Mouse (Mus musculus) lung, embryonic 16.5 days (tissue): ENCODE results near the gene Pkmyt1. TPM values are rescaled to one million over a fixed set of nuclear protein-coding genes. Genes with fewer than 3 reads are reported as not detected.

Source experiments
- ATAC-seq: fragments of 200-750 bp; cut with Nextera tagmentation; 2 replicates; pipeline ENCODE4 v1.8.0; 2017; ENCODE audit warnings: low read depth, mild to moderate bottlenecking, moderate library complexity
- H3K27ac ChIP-seq: fragments of 300-500 bp; sonication (generic); 2 replicates; pipeline ENCODE4 v1.5.1; 2014; ENCODE audit warnings: mild to moderate bottlenecking, control low read depth, low read length
- H3K27me3 ChIP-seq: fragments of 300-500 bp; sonication (generic); 2 replicates; pipeline ENCODE4 v1.6.1; 2014; ENCODE audit warnings: low read depth, low read length, mixed read lengths; ENCODE audit not compliant: control insufficient read depth, insufficient read depth
- H3K36me3 ChIP-seq: fragments of 300-500 bp; sonication (generic); 2 replicates; pipeline ENCODE4 v1.6.1; 2014; ENCODE audit warnings: low read length; ENCODE audit not compliant: control insufficient read depth, insufficient read depth
- H3K4me1 ChIP-seq: fragments of 300-500 bp; sonication (generic); replicated peaks from 2 replicates; pipeline ENCODE4 v1.6.1; 2014; ENCODE audit warnings: low read length, mixed read lengths; ENCODE audit not compliant: control insufficient read depth, insufficient read depth
- H3K4me2 ChIP-seq: fragments of 300-500 bp; sonication (generic); 2 replicates; pipeline ENCODE4 v1.6.1; 2014; ENCODE audit warnings: low read depth, low read length, control low read depth
- H3K4me3 ChIP-seq: fragments of 300-500 bp; sonication (generic); 2 replicates; pipeline ENCODE4 v1.5.1; 2014; ENCODE audit warnings: mild to moderate bottlenecking, low read length, control low read depth
- H3K9ac ChIP-seq: fragments of 300-500 bp; sonication (generic); 2 replicates; pipeline ENCODE4 v1.6.1; 2014; ENCODE audit warnings: low read length, control low read depth
- H3K9me3 ChIP-seq: fragments of 300-500 bp; sonication (generic); 2 replicates; pipeline ENCODE4 v1.6.1; 2016; ENCODE audit warnings: low read length; ENCODE audit not compliant: control insufficient read depth
- WGBS: fragments of 180-500 bp; shearing (Covaris S2); extraction: QIAGEN DNeasy Blood & Tissue Kit; methylation state at CpG from one replicate; pipeline ENCODE4 v1.1.7; 2014; 5-methylcytosine and 5-hydroxymethylcytosine counted together
- polyA plus RNA-seq: library from polyadenylated mRNA; unstranded; fragments of >200 nt; fragmentation: Nextera tagmentation; extraction: Ambion mirVana; gene quantifications from 2 replicates; pipeline ENCODE4 v1.2.1, GENCODE M21; 2015

Gene Pkmyt1
- polyA plus RNA-seq, 1 experiment from 2014 or later, result 58.8 TPM

DNA sequence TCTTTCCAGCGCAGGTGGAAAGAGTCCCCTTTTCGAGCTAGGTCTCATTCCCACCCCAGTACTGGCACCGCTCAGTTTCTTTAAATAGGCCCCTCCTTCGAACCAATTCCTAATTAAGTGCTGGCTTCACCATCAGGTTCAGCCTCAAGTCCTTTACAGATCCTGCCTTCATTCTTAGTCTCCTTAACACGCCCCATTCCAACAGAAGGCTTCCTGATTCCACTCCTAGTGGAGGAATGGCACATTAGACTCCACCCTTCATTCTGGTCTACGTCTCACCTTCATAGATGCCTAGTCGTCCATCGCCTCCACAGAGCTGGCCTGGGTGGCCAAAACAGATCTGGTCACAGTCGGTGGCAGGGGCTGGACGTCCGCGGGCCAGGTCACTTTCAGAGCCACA, 16.8 kb downstream of the Pkmyt1 start:
- H3K4me2 ChIP-seq, result peak overlapping the region; percentile 32; the same call in 1 of the 2 replicates
- peaks cover 73% of the 10 kb centered on the region for H3K27me3 ChIP-seq
- H3K9ac ChIP-seq, result no peak overlapping the region
- WGBS, result 60% methylated on average over 12 of the region's 12 CpGs
- peaks cover 39% of the 10 kb centered on the region for H3K4me1 ChIP-seq
- no peak overlapping the region for H3K27ac ChIP-seq
- H3K4me3 ChIP-seq, result peak overlapping the region; percentile 27; the same call in 1 of the 2 replicates
- H3K36me3 ChIP-seq, result no peaks in the 10 kb centered on the region
- ATAC-seq, result no peak
- no peaks in the 10 kb centered on the region for H3K9me3 ChIP-seq

DNA sequence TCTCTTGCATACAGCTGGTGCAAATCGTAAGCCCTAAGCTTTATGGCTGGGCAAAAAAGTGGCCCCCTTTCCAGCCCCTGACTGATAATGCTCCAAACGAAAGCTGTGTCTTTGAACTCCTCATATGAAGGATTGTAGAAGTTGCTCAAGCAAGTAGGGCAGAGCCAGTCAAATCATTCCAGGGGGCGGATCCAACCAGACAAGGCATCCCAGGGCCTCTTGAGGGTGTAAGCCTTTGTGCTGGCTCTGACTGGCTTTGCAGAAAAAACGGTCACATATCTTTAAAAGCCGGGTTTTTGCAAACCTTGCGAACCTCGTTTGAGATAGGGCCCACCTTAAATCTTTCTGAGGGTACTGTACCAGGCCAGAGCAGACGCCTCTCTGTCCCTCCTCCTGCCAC, 17.9 kb downstream of the Pkmyt1 start:
- H3K27me3 ChIP-seq, result peaks cover 76% of the 10 kb centered on the region
- H3K4me1 ChIP-seq, result peaks cover 27% of the 10 kb centered on the region
- no peak overlapping the region for H3K9ac ChIP-seq
- no peaks in the 10 kb centered on the region for H3K9me3 ChIP-seq
- WGBS, result 21% methylated on average over 8 of the region's 8 CpGs
- H3K4me3 ChIP-seq, result no peak overlapping the region
- H3K4me2 ChIP-seq, result no peak overlapping the region
- no peak for ATAC-seq
- H3K36me3 ChIP-seq, result no peaks in the 10 kb centered on the region
- H3K27ac ChIP-seq, result no peak overlapping the region

DNA sequence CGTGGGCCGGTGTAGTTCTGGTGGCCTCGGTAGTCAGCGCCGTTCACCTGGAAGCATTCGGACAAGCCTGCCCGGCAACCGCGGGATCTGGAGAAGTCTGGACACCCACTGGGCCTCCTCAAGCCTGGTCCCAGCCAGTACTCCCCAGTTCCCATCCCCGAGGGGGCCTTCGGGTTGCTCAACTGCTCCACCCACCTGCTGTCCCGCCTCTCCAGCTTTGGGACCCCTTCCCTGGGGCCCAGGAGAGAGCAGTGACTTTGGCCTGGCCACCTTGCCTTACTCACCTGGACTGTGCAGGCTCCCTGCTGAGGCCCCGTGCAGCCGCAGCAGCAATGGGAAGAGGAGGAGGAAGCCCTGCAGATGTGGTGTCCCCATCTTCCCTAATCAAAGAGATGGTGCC, 18.5 kb downstream of the Pkmyt1 start:
- Histone ChIP-seq H3K4me2 (no peak overlapping the region; the same call in 1 of the 2 replicates), H3K27ac (no peak overlapping the region), H3K27me3 (peaks cover 76% of the 10 kb centered on the region), H3K4me1 (peaks cover 28% of the 10 kb centered on the region), H3K4me3 (no peak overlapping the region), H3K9ac (no peak overlapping the region), H3K36me3 (no peaks in the 10 kb centered on the region), H3K9me3 (no peaks in the 10 kb centered on the region)
- ATAC-seq, result no peak
- 6% methylated on average over 14 of the region's 14 CpGs for WGBS

DNA sequence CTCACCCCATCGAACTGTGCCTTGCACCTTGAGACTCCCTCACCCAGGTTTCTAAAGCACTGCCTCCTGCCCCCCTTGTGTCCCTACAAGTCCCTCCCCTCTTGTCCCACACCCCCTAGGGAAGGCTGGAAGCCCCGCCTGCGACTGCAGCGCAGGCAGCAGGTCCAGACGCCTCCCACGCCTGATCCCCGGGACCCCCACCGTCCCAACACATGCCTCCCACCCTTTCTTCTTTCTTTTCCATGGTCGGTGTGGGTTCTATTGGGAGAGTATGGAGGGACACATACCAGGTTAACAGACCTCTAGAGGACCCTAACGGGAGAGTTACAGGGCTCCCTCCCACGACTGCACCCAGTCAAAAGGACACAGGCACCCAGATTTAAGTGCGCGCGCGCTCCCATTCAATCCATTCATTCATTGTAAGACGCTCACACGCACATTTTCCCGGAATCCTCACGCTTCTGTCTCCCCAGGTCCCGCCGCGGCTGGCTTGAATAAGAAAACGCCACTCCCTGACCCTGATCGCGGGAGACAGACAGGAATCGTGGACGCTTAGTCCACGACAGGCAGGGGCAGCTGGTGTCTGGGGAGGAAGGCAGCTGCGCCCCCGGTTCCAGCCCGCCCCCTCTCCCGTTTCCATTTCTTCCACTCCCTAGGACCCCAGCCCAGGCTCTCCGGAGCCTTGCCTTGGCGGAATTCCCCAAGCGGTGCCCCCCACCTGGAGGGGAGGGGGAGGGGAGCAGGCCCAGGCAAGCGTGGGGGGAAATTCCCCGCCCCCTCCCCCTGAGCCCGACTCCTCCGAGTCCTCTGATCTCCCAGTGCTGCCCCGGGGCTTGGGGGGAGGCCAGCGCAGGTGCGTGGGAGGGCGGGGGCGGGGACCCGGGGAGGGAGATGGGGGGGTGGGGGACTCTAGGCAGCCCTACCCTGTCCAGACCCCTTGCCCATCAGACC, 19.4 kb downstream of the Pkmyt1 start, which contains the start of gene Kremen2:
Gene Kremen2, minus strand, starts transcription at position 533 of the 951 bp plus-strand sequence.
- Histone ChIP-seq H3K27me3 (peaks cover 76% of the 10 kb centered on the region), H3K4me1 (peaks cover 25% of the 10 kb centered on the region)

DNA sequence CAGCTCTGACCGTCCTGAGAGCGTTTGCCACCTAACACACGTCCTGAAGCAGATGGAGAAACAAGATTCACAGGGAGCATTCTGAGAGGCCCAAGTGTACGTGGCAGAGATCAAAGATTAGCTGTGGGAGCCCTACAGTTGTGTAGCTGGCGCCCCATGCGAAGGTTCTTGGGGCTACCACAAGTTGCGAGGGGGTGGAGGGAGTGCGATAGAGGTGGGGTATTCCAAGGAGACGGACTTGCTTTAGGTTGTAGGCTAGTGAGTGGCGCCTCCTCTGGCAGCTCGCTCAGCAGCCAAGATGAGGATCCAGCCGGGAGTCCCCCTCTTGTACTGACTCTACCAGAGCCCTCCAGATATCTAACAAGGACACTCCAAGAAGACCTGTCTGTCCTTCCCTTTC, 20.2 kb downstream of the Pkmyt1 start:
- Histone ChIP-seq H3K4me3 (no peak overlapping the region), H3K4me2 (peak overlapping the region; percentile 49; the same call in 1 of the 2 replicates), H3K36me3 (no peaks in the 10 kb centered on the region), H3K9me3 (no peaks in the 10 kb centered on the region), H3K27ac (no peak overlapping the region), H3K4me1 (peaks cover 21% of the 10 kb centered on the region), H3K27me3 (peaks cover 69% of the 10 kb centered on the region), H3K9ac (no peak overlapping the region)
- WGBS, result 6% methylated on average over 12 of the region's 12 CpGs
- no peak for ATAC-seq

More for the DNA sequence above, 19.4 kb downstream of the Pkmyt1 start, which contains the start of gene Kremen2:
- Histone ChIP-seq H3K27ac (no peak within 1 kb of the TSS), H3K9me3 (no peaks in the 10 kb centered on the region), H3K4me3 (peak within 1 kb of the TSS; percentile 34), H3K36me3 (no peaks in the 10 kb centered on the region), H3K9ac (peak within 1 kb of the TSS; percentile 47), H3K4me2 (peak within 1 kb of the TSS; percentile 49)
- ATAC-seq, result no peak
- under 1% methylated on average over 41 of the region's 45 CpGs for WGBS

DNA sequence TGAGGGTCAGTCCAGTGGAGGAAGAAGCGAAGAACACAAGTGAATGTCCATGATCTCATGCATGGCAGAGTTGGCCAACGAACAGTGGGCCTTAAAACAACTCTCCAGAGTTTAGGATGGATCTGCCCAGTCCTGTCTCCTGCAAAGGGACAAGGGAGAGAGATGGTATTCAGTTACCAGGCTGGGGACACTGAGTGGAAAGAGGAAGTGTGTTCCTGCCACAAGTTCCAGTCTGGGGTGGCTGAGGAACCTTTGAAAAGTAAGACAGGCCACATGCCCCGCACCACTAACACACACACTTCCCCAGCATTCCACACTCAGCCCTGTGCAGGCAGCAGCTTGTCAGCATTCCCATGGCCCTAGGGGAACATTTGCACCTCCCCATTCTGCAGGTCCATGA, 20.6 kb downstream of the Pkmyt1 start:
- H3K27ac ChIP-seq, result no peak overlapping the region
- ATAC-seq, result no peak
- H3K4me1 ChIP-seq, result peaks cover 21% of the 10 kb centered on the region
- no peak overlapping the region for H3K4me2 ChIP-seq
- H3K9ac ChIP-seq, result no peak overlapping the region
- no peaks in the 10 kb centered on the region for H3K36me3 ChIP-seq
- no peak overlapping the region for H3K4me3 ChIP-seq
- 75% methylated on average over 3 of the region's 3 CpGs for WGBS
- H3K27me3 ChIP-seq, result peaks cover 64% of the 10 kb centered on the region
- H3K9me3 ChIP-seq, result no peaks in the 10 kb centered on the region

DNA sequence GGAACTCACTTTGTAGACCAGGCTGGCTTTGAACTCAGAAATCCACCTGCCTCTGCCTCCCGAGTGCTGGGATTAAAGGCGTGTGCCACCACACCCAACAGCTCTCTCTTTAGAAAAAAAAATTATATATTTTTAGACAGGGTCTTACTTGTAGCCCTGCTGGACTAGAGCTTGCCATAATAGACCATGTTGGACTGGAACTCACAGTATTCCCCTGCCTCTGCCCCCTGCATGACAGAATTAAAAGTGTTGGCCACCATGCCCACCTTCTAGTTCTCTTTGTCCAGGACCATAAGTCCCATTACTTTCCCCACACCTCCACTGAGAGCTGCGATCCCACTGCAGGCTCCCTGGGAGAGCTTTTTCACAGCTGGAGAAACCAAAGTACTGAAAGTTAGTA, 21.3 kb downstream of the Pkmyt1 start:
- 71% methylated on average over 3 of the region's 3 CpGs for WGBS
- Histone ChIP-seq H3K4me2 (no peak overlapping the region), H3K27ac (no peak overlapping the region), H3K36me3 (peaks cover 2% of the 10 kb centered on the region; the same call in 1 of the 2 replicates), H3K4me1 (peaks cover 15% of the 10 kb centered on the region), H3K27me3 (peaks cover 57% of the 10 kb centered on the region), H3K4me3 (no peak overlapping the region), H3K9me3 (no peaks in the 10 kb centered on the region), H3K9ac (no peak overlapping the region)
- ATAC-seq, result no peak

DNA sequence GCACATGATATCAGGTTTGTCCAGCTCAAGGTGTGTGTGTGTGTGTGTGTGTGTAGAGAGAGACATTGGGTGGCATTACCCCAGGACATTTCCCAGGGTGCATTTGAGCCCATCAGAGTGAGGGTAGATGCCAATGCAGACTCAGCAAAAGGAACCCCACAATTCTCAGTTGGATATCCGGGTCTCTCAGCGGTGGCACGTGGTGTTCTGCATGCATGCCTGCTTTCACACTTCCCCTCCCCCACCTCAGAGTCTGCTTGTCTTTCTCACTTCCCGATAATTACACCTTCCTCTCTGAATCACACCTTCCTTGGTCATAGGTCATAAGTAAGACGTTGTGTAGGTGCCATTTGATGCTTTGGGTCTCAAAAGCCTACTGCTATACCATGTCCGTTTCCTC, 21.9 kb downstream of the Pkmyt1 start:
- Histone ChIP-seq H3K27ac (no peak overlapping the region), H3K9me3 (no peaks in the 10 kb centered on the region), H3K9ac (no peak overlapping the region), H3K4me1 (peaks cover 14% of the 10 kb centered on the region), H3K4me2 (no peak overlapping the region), H3K27me3 (peaks cover 52% of the 10 kb centered on the region), H3K4me3 (no peak overlapping the region), H3K36me3 (peaks cover 7% of the 10 kb centered on the region)
- ATAC-seq, result no peak
- WGBS, result 10% methylated on average over 6 of the region's 6 CpGs

DNA sequence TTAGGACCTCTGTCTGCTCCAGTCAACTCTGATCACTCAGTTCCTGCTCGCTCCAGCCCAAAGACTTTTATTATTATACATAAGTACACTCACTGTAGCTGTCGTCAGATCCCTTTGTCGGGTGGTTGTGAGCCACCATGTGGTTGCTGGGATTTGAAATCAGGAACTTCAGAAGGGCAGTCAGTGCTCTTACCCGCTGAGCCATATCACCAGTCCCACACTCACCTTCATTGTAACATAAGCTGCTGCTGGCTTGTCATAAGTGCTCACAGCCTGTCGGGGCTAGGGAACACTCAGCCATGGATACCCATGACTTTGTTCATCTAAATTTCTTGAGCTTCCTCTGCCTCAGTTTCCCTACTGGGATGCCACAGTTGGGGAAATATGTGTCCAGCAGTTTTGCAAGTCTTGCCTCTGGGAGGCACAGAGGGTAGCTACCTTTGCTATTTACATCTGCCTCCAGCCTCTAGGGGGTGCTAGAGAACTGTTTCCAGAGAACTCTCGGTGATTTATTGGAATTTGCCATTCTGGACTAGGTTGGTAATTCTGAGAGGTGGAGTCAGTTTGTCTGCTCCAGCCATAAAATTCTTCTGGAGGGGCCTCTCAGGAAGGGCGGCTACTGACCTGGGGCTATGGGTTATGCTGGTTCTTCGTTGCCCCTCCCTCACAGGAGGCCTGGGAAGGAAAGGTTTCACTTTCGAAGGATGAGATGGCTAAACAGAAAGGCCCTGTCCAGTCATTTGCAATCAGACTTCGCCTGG, 22.7 kb downstream of the Pkmyt1 start:
- peak overlapping the region; percentile 35 for H3K4me3 ChIP-seq
- peak; percentile 63 for ATAC-seq
- no peaks in the 10 kb centered on the region for H3K9me3 ChIP-seq
- H3K27me3 ChIP-seq, result peaks cover 44% of the 10 kb centered on the region
- H3K27ac ChIP-seq, result 0 out of 2 replicates have a peak overlapping the region, but pooled peaks have one; percentile 9
- 26% methylated on average over 10 of the region's 10 CpGs for WGBS
- H3K4me2 ChIP-seq, result peak overlapping the region; percentile 43
- peaks cover 10% of the 10 kb centered on the region for H3K36me3 ChIP-seq
- peak overlapping the region; percentile 47 for H3K9ac ChIP-seq
- peaks cover 14% of the 10 kb centered on the region for H3K4me1 ChIP-seq
